Mouse (Mus musculus): ENCODE results near the gene Vti1b. TPM values are rescaled to one million over a fixed set of nuclear protein-coding genes. Genes with fewer than 3 reads are reported as not detected.
"Not testable (repeated sequence)": the region's sequence is repeated elsewhere in the genome, so short reads cannot be mapped to it uniquely, and the experiment has no call there.

Vti1b gene
- total and polyA plus RNA-seq, 3 experiments: 26.0 to 210 (median 80.7) TPM

DNA sequence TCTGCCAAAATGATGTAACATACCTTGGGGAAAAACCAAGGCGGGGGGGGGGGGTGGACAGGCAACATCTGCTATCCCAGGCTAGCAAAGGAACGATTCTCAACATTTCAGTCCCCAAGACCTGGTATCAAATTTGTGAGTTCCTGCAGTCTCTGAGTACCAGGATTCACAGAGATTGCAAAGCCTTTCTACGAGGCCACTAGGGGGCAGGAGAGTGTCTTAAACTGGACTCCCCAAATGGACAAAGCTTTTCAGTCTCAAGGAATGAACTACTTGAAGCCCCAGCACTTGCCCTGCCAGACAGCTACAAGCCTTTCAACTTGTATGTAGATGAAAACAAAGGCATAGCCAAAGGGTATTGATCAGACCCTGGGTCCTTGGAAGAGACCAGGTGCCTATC lies 21.0 kb upstream of the Vti1b start:
- ATAC-seq (ENCODE audit: extremely low read depth, insufficient number of reproducible peaks, low FRiP score, poor library complexity, severe bottlenecking) (no peak), DNase-seq (ENCODE audit: low spot score) (peak; percentile 52)
- H3K4me1 ChIP-seq (ENCODE audit: insufficient read depth, low read depth, low read length): peaks cover 31% of the 10 kb centered on the region
- H3K36me3 ChIP-seq (replicated peaks): peaks cover 18% of the 10 kb centered on the region
- TF ChIP-seq GATA1 (IDR thresholded peaks at IDR 0.05; ENCODE audit: borderline replicate concordance, low read length): no peak
- TF ChIP-seq CTCF (IDR thresholded peaks at IDR 0.05; ENCODE audit: low read depth, low read length): peak; percentile 86
- H3K4me3 ChIP-seq (ENCODE audit: low read depth, low read length): no peak overlapping the region
- no peaks in the 10 kb centered on the region for H3K9me3 ChIP-seq (replicated peaks)
- peaks cover 8% of the 10 kb centered on the region; the same call in 1 of the 2 replicates for H3K27me3 ChIP-seq (ENCODE audit: insufficient read depth, low read length)

DNA sequence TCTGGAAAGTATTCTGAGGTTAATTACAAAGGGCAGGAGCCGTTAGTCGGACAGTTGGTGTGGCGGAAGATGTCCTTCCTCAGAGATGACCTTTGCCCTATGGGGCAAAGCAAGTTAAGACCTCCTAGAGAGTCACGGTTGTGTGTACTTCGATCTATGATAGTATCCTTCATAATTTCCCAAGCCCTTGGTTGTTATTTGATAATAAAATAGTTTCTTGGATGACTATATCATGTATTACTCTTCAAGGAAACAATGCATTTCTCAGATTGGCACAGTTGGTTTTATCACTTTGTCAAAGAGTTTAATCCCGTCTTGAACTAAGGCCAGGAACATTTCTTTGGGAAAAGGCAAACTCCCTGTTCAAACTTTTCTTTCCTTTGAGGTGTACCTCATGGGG lies 19.7 kb upstream of the Vti1b start, which contains the start of gene Rdh11:
Gene Rdh11, minus strand, starts transcription at position 101 of the 400 bp plus-strand sequence.
- TF ChIP-seq CTCF (IDR thresholded peaks at IDR 0.05; ENCODE audit: low read depth, low read length): no peak
- TF ChIP-seq POLR2AphosphoS5 (IDR thresholded peaks at IDR 0.05; ENCODE audit: insufficient replicate concordance, low read depth, low read length): no peak
- no peak for TF ChIP-seq GATA1 (IDR thresholded peaks at IDR 0.05; ENCODE audit: borderline replicate concordance, low read length)
- TF ChIP-seq GATA2 (IDR thresholded peaks at IDR 0.05; ENCODE audit: borderline replicate concordance, low read depth, low read length): no peak
- TF ChIP-seq TAL1 (conservative IDR thresholded peaks at IDR 0.05; ENCODE audit: low read depth, low read length): no peak
- H3K9me3 ChIP-seq (replicated peaks): no peaks in the 10 kb centered on the region
- DNase-seq (ENCODE audit: low spot score): no peak
- H3K36me3 ChIP-seq (replicated peaks): peaks cover 31% of the 10 kb centered on the region
- peak within 1 kb of the TSS; percentile 72 for H3K4me3 ChIP-seq (ENCODE audit: low read depth, low read length)
- H3K27me3 ChIP-seq (ENCODE audit: insufficient read depth, low read length): 0 out of 2 replicates have a peak, but pooled peaks cover 5% of the 10 kb centered on the region
- H3K4me1 ChIP-seq (ENCODE audit: insufficient read depth, low read depth, low read length): peaks cover 35% of the 10 kb centered on the region
- no peak for ATAC-seq (ENCODE audit: extremely low read depth, insufficient number of reproducible peaks, low FRiP score, poor library complexity, severe bottlenecking)

DNA sequence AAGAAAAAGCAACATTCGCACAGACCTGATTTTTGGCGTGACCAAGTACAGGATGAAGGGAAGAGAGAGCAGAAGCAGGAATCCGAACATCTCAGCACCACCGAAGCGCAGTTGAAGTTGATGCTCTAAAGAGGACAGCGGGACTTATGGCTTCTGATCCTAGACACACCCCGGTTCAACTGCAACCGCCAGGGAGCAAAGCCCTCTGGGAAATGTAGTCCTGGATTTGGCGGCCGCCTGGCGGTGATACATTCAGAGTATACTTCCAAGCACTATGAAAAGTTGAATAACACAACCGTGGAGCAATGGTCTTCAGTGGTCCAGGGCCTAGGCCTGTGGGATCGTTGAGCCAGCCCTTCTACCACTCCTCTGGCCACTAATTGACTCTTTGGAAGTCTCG lies 19.2 kb upstream of the Vti1b start:
- Histone ChIP-seq H3K9me3 (replicated peaks) (no peaks in the 10 kb centered on the region), H3K27me3 (ENCODE audit: insufficient read depth, low read length) (0 out of 2 replicates have a peak, but pooled peaks cover 3% of the 10 kb centered on the region), H3K4me1 (ENCODE audit: insufficient read depth, low read depth, low read length) (peaks cover 33% of the 10 kb centered on the region), H3K36me3 (replicated peaks) (peaks cover 35% of the 10 kb centered on the region), H3K4me3 (ENCODE audit: low read depth, low read length) (peak overlapping the region; percentile 72)
- peak; percentile 75 for ATAC-seq (ENCODE audit: extremely low read depth, insufficient number of reproducible peaks, low FRiP score, poor library complexity, severe bottlenecking)
- TF ChIP-seq POLR2AphosphoS5 (IDR thresholded peaks at IDR 0.05; ENCODE audit: insufficient replicate concordance, low read depth, low read length) (no peak), TAL1 (conservative IDR thresholded peaks at IDR 0.05; ENCODE audit: low read depth, low read length) (no peak), GATA1 (IDR thresholded peaks at IDR 0.05; ENCODE audit: borderline replicate concordance, low read length) (no peak), GATA2 (IDR thresholded peaks at IDR 0.05; ENCODE audit: borderline replicate concordance, low read depth, low read length) (no peak), CTCF (IDR thresholded peaks at IDR 0.05; ENCODE audit: low read depth, low read length) (no peak)
- peak; percentile 90 for DNase-seq (ENCODE audit: low spot score)

DNA sequence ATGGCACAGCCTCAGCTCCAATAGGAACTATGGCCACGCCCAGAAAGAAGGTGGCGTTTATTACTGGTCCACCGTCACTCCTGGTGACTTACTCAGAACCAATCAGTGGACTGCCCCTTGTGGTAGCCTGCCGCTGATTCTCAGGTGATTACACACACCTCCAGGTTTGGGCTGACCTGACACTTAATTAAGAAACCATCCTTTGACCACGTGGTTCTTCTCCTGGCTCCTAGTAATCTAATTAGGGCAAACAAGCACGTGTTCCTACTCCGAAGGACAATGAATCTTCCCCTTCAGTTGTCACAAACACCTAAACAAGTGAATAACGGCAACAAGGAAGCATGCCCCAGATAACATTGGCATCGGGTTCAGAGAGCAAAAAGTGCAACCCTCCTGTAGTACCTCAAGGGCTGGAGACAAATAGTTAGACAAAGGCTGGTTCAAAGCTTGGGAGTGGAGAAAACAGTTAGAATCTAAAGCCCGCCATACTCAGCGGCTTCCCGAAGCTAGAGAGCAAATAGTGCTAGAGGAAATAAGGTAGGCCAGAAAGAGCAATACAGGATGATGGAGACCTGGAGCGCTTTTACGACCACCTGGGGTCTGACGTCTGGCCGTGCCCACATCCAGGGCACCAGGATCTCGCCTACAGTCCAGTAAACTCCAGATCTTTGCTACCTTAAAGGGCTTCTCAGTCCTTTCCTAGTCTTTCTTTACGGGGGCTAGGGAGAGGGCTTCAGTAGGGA lies 18.6 kb upstream of the Vti1b start:
- Histone ChIP-seq H3K4me1 (ENCODE audit: insufficient read depth, low read depth, low read length) (peaks cover 39% of the 10 kb centered on the region), H3K27me3 (ENCODE audit: insufficient read depth, low read length) (no peaks in the 10 kb centered on the region), H3K9me3 (replicated peaks) (no peaks in the 10 kb centered on the region), H3K4me3 (ENCODE audit: low read depth, low read length) (peak overlapping the region; percentile 72), H3K36me3 (replicated peaks) (peaks cover 41% of the 10 kb centered on the region)
- TF ChIP-seq TAL1 (conservative IDR thresholded peaks at IDR 0.05; ENCODE audit: low read depth, low read length) (no peak), GATA1 (IDR thresholded peaks at IDR 0.05; ENCODE audit: borderline replicate concordance, low read length) (no peak), POLR2AphosphoS5 (IDR thresholded peaks at IDR 0.05; ENCODE audit: insufficient replicate concordance, low read depth, low read length) (no peak), GATA2 (IDR thresholded peaks at IDR 0.05; ENCODE audit: borderline replicate concordance, low read depth, low read length) (no peak), CTCF (IDR thresholded peaks at IDR 0.05; ENCODE audit: low read depth, low read length) (no peak)
- DNase-seq (ENCODE audit: low spot score) (peak; percentile 91), ATAC-seq (ENCODE audit: extremely low read depth, insufficient number of reproducible peaks, low FRiP score, poor library complexity, severe bottlenecking) (peak; percentile 87)

DNA sequence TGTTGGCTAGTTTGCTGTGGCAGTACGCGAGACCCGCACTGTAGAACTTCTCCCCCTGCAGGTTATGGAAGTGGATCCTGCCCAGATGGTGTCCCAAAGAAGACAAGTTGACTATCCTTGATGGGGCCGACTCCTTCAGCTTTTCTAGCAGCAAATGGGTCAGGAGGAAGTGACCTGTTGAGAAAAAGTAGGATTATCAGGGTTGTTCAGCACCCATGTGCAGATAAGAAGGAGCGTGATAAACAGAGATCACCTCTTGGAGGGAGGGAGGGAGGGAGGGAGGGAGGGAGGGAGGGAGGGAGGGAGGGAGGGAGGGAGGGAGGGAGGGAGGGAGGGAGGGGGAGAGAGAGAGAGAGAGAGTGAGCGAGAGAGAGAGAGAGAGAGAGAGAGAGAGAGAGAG lies 12.7 kb upstream of the Vti1b start:
- peak overlapping the region; percentile 30; the same call in 1 of the 2 replicates for H3K4me3 ChIP-seq (ENCODE audit: low read depth, low read length)

DNA sequence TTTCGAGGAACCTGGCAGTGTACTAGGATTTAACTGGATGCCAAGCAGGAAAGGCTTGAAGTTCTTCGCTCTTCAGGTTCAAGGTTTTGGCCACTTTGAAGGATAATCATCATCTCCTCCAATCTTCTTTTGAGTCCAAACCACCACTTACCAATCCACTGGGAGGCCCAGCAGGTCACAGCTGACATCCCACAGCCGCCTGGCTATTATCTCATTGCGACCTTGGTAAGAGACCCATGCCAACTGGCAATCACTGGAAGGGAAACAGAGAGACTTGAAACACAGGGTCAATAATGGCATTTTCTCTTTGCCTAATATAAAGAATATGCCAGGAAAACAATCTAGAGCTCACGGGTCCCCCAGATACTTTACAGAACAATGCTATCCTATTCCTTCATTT lies 3.5 kb upstream of the Vti1b start:
- Histone ChIP-seq H3K4me3 (ENCODE audit: low read depth, low read length) (no peak overlapping the region), H3K4me1 (ENCODE audit: insufficient read depth, low read depth, low read length) (peaks cover 27% of the 10 kb centered on the region), H3K9me3 (replicated peaks) (no peaks in the 10 kb centered on the region), H3K27me3 (ENCODE audit: insufficient read depth, low read length) (no peaks in the 10 kb centered on the region), H3K36me3 (replicated peaks) (peaks cover 64% of the 10 kb centered on the region)
- ATAC-seq (ENCODE audit: extremely low read depth, insufficient number of reproducible peaks, low FRiP score, poor library complexity, severe bottlenecking): no peak
- TF ChIP-seq GATA2 (IDR thresholded peaks at IDR 0.05; ENCODE audit: borderline replicate concordance, low read depth, low read length) (no peak), GATA1 (IDR thresholded peaks at IDR 0.05; ENCODE audit: borderline replicate concordance, low read length) (no peak), POLR2AphosphoS5 (IDR thresholded peaks at IDR 0.05; ENCODE audit: insufficient replicate concordance, low read depth, low read length) (no peak), TAL1 (conservative IDR thresholded peaks at IDR 0.05; ENCODE audit: low read depth, low read length) (no peak), CTCF (IDR thresholded peaks at IDR 0.05; ENCODE audit: low read depth, low read length) (no peak)
- DNase-seq (ENCODE audit: low spot score): no peak

More for the DNA sequence above, 12.7 kb upstream of the Vti1b start:
- DNase-seq (ENCODE audit: low spot score) (peak; percentile 45), ATAC-seq (ENCODE audit: extremely low read depth, insufficient number of reproducible peaks, low FRiP score, poor library complexity, severe bottlenecking) (peak; percentile 65)
- Histone ChIP-seq H3K4me1 (ENCODE audit: insufficient read depth, low read depth, low read length) (peaks cover 45% of the 10 kb centered on the region), H3K36me3 (replicated peaks) (peaks cover 91% of the 10 kb centered on the region)
- not testable (repeated sequence) for H3K9me3 ChIP-seq (replicated peaks); H3K27me3 ChIP-seq (ENCODE audit: insufficient read depth, low read length)
